Mouse (Mus musculus): ENCODE results near the gene Dnaja1. TPM values are rescaled to one million over a fixed set of nuclear protein-coding genes. Genes with fewer than 3 reads are reported as not detected.

The Dnaja1 gene
- polyA plus RNA-seq, 1 experiment from 2014 or later: 708 TPM

- 58% methylated on average over 5 of the region's 5 CpGs for WGBS
- no peak for ATAC-seq (replicated peaks; ENCODE audit: insufficient number of reproducible peaks, low FRiP score, low TSS enrichment, low read depth)
- no peak for DNase-seq (ENCODE audit: low spot score)
- Histone ChIP-seq H3K9ac (replicated peaks; ENCODE audit: low read length) (no peak overlapping the region), H3K27me3 (ENCODE audit: control insufficient read depth, insufficient read depth, low read length) (no peaks in the 10 kb centered on the region), H3K27ac (replicated peaks; ENCODE audit: low read depth, low read length) (no peak overlapping the region), H3K9me3 (replicated peaks; ENCODE audit: control insufficient read depth, low read length) (no peaks in the 10 kb centered on the region), H3K4me1 (ENCODE audit: control insufficient read depth, insufficient read depth, low read length) (no peaks in the 10 kb centered on the region), H3K4me2 (ENCODE audit: low read depth, low read length) (no peak overlapping the region), H3K4me3 (ENCODE audit: low read depth, low read length) (no peak overlapping the region), H3K36me3 (replicated peaks; ENCODE audit: control insufficient read depth, insufficient read depth, low read depth, low read length) (no peaks in the 10 kb centered on the region)
Observed at GRCm38 (mm10) chr4:40759876-40760275, 37.9 kb downstream of the Dnaja1 start.

- peak overlapping the region; percentile 23 for H3K9ac ChIP-seq (replicated peaks; ENCODE audit: low read length)
Observed at GRCm38 (mm10) chr4:40774279-40775259, 52.6 kb downstream of the Dnaja1 start.

GRCm38 (mm10) chr4:40776416-40776815, 54.5 kb downstream of the Dnaja1 start:
- H3K4me2 ChIP-seq (ENCODE audit: low read depth, low read length): no peak overlapping the region
- H3K36me3 ChIP-seq (replicated peaks; ENCODE audit: control insufficient read depth, insufficient read depth, low read depth, low read length): no peaks in the 10 kb centered on the region
- ATAC-seq (replicated peaks; ENCODE audit: insufficient number of reproducible peaks, low FRiP score, low TSS enrichment, low read depth) (no peak), DNase-seq (ENCODE audit: low spot score) (no peak)
- no peaks in the 10 kb centered on the region for H3K9me3 ChIP-seq (replicated peaks; ENCODE audit: control insufficient read depth, low read length)
- H3K4me3 ChIP-seq (ENCODE audit: low read depth, low read length): no peak overlapping the region
- H3K27me3 ChIP-seq (ENCODE audit: control insufficient read depth, insufficient read depth, low read length): no peaks in the 10 kb centered on the region
- H3K9ac ChIP-seq (replicated peaks; ENCODE audit: low read length): no peak overlapping the region
- WGBS: 68% methylated on average over 4 of the region's 4 CpGs
- peaks cover 4% of the 10 kb centered on the region; the same call in 1 of the 2 replicates for H3K4me1 ChIP-seq (ENCODE audit: control insufficient read depth, insufficient read depth, low read length)
- no peak overlapping the region for H3K27ac ChIP-seq (replicated peaks; ENCODE audit: low read depth, low read length)

More at GRCm38 (mm10) chr4:40774279-40775259, 52.6 kb downstream of the Dnaja1 start:
- DNase-seq (ENCODE audit: low spot score) (peak; percentile 86), ATAC-seq (replicated peaks; ENCODE audit: insufficient number of reproducible peaks, low FRiP score, low TSS enrichment, low read depth) (peak; percentile 50)
- 0 out of 2 replicates have a peak overlapping the region, but pooled peaks have one; percentile 1 for H3K4me3 ChIP-seq (ENCODE audit: low read depth, low read length)
- H3K4me1 ChIP-seq (ENCODE audit: control insufficient read depth, insufficient read depth, low read length): peaks cover 4% of the 10 kb centered on the region; the same call in 1 of the 2 replicates
- no peaks in the 10 kb centered on the region for H3K36me3 ChIP-seq (replicated peaks; ENCODE audit: control insufficient read depth, insufficient read depth, low read depth, low read length)
- peak overlapping the region; percentile 29 for H3K4me2 ChIP-seq (ENCODE audit: low read depth, low read length)
- H3K9me3 ChIP-seq (replicated peaks; ENCODE audit: control insufficient read depth, low read length): no peaks in the 10 kb centered on the region
- 12% methylated on average over 12 of the region's 12 CpGs for WGBS
- peak overlapping the region; percentile 41; the same call in 1 of the 2 replicates for H3K27ac ChIP-seq (replicated peaks; ENCODE audit: low read depth, low read length)
- no peaks in the 10 kb centered on the region for H3K27me3 ChIP-seq (ENCODE audit: control insufficient read depth, insufficient read depth, low read length)

- Histone ChIP-seq H3K4me3 (ENCODE audit: low read depth, low read length) (no peak overlapping the region), H3K36me3 (replicated peaks; ENCODE audit: control insufficient read depth, insufficient read depth, low read depth, low read length) (no peaks in the 10 kb centered on the region), H3K9me3 (replicated peaks; ENCODE audit: control insufficient read depth, low read length) (no peaks in the 10 kb centered on the region), H3K4me1 (ENCODE audit: control insufficient read depth, insufficient read depth, low read length) (peaks cover 4% of the 10 kb centered on the region; the same call in 1 of the 2 replicates), H3K27me3 (ENCODE audit: control insufficient read depth, insufficient read depth, low read length) (no peaks in the 10 kb centered on the region), H3K4me2 (ENCODE audit: low read depth, low read length) (no peak overlapping the region), H3K27ac (replicated peaks; ENCODE audit: low read depth, low read length) (no peak overlapping the region), H3K9ac (replicated peaks; ENCODE audit: low read length) (no peak overlapping the region)
- 14% methylated on average over 2 of the region's 2 CpGs for WGBS
- no peak for DNase-seq (ENCODE audit: low spot score)
- ATAC-seq (replicated peaks; ENCODE audit: insufficient number of reproducible peaks, low FRiP score, low TSS enrichment, low read depth): no peak
Observed at GRCm38 (mm10) chr4:40777116-40777515, 55.2 kb downstream of the Dnaja1 start.

- Histone ChIP-seq H3K9ac (replicated peaks; ENCODE audit: low read length) (no peak overlapping the region), H3K27ac (replicated peaks; ENCODE audit: low read depth, low read length) (no peak overlapping the region), H3K36me3 (replicated peaks; ENCODE audit: control insufficient read depth, insufficient read depth, low read depth, low read length) (no peaks in the 10 kb centered on the region), H3K4me3 (ENCODE audit: low read depth, low read length) (no peak overlapping the region), H3K4me2 (ENCODE audit: low read depth, low read length) (no peak overlapping the region), H3K9me3 (replicated peaks; ENCODE audit: control insufficient read depth, low read length) (no peaks in the 10 kb centered on the region), H3K27me3 (ENCODE audit: control insufficient read depth, insufficient read depth, low read length) (no peaks in the 10 kb centered on the region), H3K4me1 (ENCODE audit: control insufficient read depth, insufficient read depth, low read length) (peaks cover 4% of the 10 kb centered on the region; the same call in 1 of the 2 replicates)
- WGBS: 90% methylated on average over 6 of the region's 6 CpGs
- ATAC-seq (replicated peaks; ENCODE audit: insufficient number of reproducible peaks, low FRiP score, low TSS enrichment, low read depth) (no peak), DNase-seq (ENCODE audit: low spot score) (no peak)
Observed at GRCm38 (mm10) chr4:40778656-40779055, 56.7 kb downstream of the Dnaja1 start.

- ATAC-seq (replicated peaks; ENCODE audit: insufficient number of reproducible peaks, low FRiP score, low TSS enrichment, low read depth) (no peak), DNase-seq (ENCODE audit: low spot score) (peak; percentile 22)
- no peak overlapping the region for H3K27ac ChIP-seq (replicated peaks; ENCODE audit: low read depth, low read length)
- H3K27me3 ChIP-seq (ENCODE audit: control insufficient read depth, insufficient read depth, low read length): no peaks in the 10 kb centered on the region
- no peaks in the 10 kb centered on the region; the same call in 1 of the 2 replicates for H3K4me1 ChIP-seq (ENCODE audit: control insufficient read depth, insufficient read depth, low read length)
- no peak overlapping the region for H3K9ac ChIP-seq (replicated peaks; ENCODE audit: low read length)
- H3K4me2 ChIP-seq (ENCODE audit: low read depth, low read length): no peak overlapping the region
- H3K4me3 ChIP-seq (ENCODE audit: low read depth, low read length): no peak overlapping the region
- H3K36me3 ChIP-seq (replicated peaks; ENCODE audit: control insufficient read depth, insufficient read depth, low read depth, low read length): no peaks in the 10 kb centered on the region
- WGBS: 19% methylated on average over 3 of the region's 3 CpGs
- H3K9me3 ChIP-seq (replicated peaks; ENCODE audit: control insufficient read depth, low read length): no peaks in the 10 kb centered on the region
Observed at GRCm38 (mm10) chr4:40781143-40781542, 59.2 kb downstream of the Dnaja1 start.

GRCm38 (mm10) chr4:40781797-40782495, 60.0 kb downstream of the Dnaja1 start:
- no peak for ATAC-seq (replicated peaks; ENCODE audit: insufficient number of reproducible peaks, low FRiP score, low TSS enrichment, low read depth)
- Histone ChIP-seq H3K27ac (replicated peaks; ENCODE audit: low read depth, low read length) (no peak overlapping the region), H3K4me1 (ENCODE audit: control insufficient read depth, insufficient read depth, low read length) (no peaks in the 10 kb centered on the region; the same call in 1 of the 2 replicates), H3K36me3 (replicated peaks; ENCODE audit: control insufficient read depth, insufficient read depth, low read depth, low read length) (no peaks in the 10 kb centered on the region), H3K9me3 (replicated peaks; ENCODE audit: control insufficient read depth, low read length) (no peaks in the 10 kb centered on the region), H3K9ac (replicated peaks; ENCODE audit: low read length) (no peak overlapping the region), H3K4me3 (ENCODE audit: low read depth, low read length) (no peak overlapping the region), H3K27me3 (ENCODE audit: control insufficient read depth, insufficient read depth, low read length) (no peaks in the 10 kb centered on the region), H3K4me2 (ENCODE audit: low read depth, low read length) (no peak overlapping the region)
- WGBS: 41% methylated on average over 8 of the region's 8 CpGs
- peak; percentile 33 for DNase-seq (ENCODE audit: low spot score)
